Mouse (Mus musculus) adrenal gland, postnatal 36 days (tissue): ENCODE data around the gene Ogg1. TPM values are rescaled to one million over a fixed set of nuclear protein-coding genes. Genes with fewer than 3 reads are reported as not detected.

ENCODE experiments used
- DNase-seq, 2 experiments: peaks; one replicate each; pipeline ENCODE4 v3.0.0; 2021; ENCODE audit warnings: mixed read lengths in 1 of 2
- total RNA-seq, 2 experiments: library from RNA; stranded (reverse); gene quantifications; 2 replicates each; pipeline ENCODE4 v1.2.3; 2021

The Ogg1 gene
- total RNA-seq, 2 experiments from 2014 or later: 14.0 to 15.4 TPM

GRCm38 (mm10) chr6:113370194-113370929 lies 43.6 kb downstream of the Ogg1 start:
- DNase-seq: no peak

- DNase-seq: peak; percentile 19 to 22
These were observed 46.7 kb downstream of the Ogg1 start for GRCm38 (mm10) chr6:113373491-113373890.

- no peak for DNase-seq
These were observed 50.4 kb downstream of the Ogg1 start for GRCm38 (mm10) chr6:113377172-113377495.

GRCm38 (mm10) chr6:113377496-113378385 lies 51.0 kb downstream of the Ogg1 start, which contains the start of the genes Tada3 and Arpc4:
Gene Tada3 (minus strand): TSS chr6:113377883.
Gene Arpc4 (plus strand): TSS chr6:113378115.
- DNase-seq: peak; percentile 93 to 94

GRCm38 (mm10) chr6:113379246-113379645 lies 52.5 kb downstream of the Ogg1 start:
- no peak for DNase-seq

- DNase-seq: no peak
These were observed 53.7 kb downstream of the Ogg1 start for GRCm38 (mm10) chr6:113380480-113380879.

GRCm38 (mm10) chr6:113384351-113384927 lies 57.7 kb downstream of the Ogg1 start:
- DNase-seq: no peak

Other genes with a start within 250 kb of the Ogg1 start
- 10 to 100 TPM; 87.7 to 88.4 TPM for gene Setd5, start 249.6 kb upstream of the Ogg1 start, total RNA-seq
- gene Lhfpl4, start 131.6 kb upstream of the Ogg1 start, total RNA-seq: 1 to 10 TPM; 2.9 to 3.1 TPM
- gene Mtmr14, start 89.1 kb upstream of the Ogg1 start, total RNA-seq: 10 to 100 TPM; 19.7 to 30.1 TPM
- 1 to 10 TPM; 1.1 TPM for gene Cpne9, start 44.7 kb upstream of the Ogg1 start, total RNA-seq
- gene Brpf1, start 19.8 kb upstream of the Ogg1 start, total RNA-seq: 10 to 100 TPM; 25.2 to 27.2 TPM
- 10 to 100 TPM; 46.4 to 53.9 TPM for gene Camk1, start 17.0 kb downstream of the Ogg1 start, total RNA-seq
- gene Tada3, start 50.9 kb downstream of the Ogg1 start, total RNA-seq: 10 to 100 TPM; 36.3 to 43.8 TPM
- 100 to 1,000 TPM; 193 to 213 TPM for gene Arpc4, start 51.1 kb downstream of the Ogg1 start, total RNA-seq
- gene Ttll3, start 62.3 kb downstream of the Ogg1 start, total RNA-seq: 1 to 10 TPM; 2.2 to 3.6 TPM
- 1 to 10 TPM; 4.6 to 7.2 TPM for gene Rpusd3, start 92.4 kb downstream of the Ogg1 start, total RNA-seq
- 100 to 1,000 TPM; 344 to 362 TPM for gene Cidec, start 108.8 kb downstream of the Ogg1 start, total RNA-seq
- gene Jagn1, start 115.6 kb downstream of the Ogg1 start, total RNA-seq: 10 to 100 TPM; 45.0 to 50.6 TPM
- gene Il17re, start 131.5 kb downstream of the Ogg1 start, total RNA-seq: under 1 TPM; 0.50 to 0.76 TPM
- gene Il17rc, start 144.5 kb downstream of the Ogg1 start, total RNA-seq: 10 to 100 TPM; 18.1 to 19.5 TPM
- 10 to 100 TPM; 55.9 to 58.0 TPM for gene Creld1, start 156.3 kb downstream of the Ogg1 start, total RNA-seq
- gene Prrt3, start 175.0 kb downstream of the Ogg1 start, total RNA-seq: under 1 TPM; 0.17 to 0.26 TPM
- gene Emc3, start 204.7 kb downstream of the Ogg1 start, total RNA-seq: 100 to 1,000 TPM in 1 of 2 experiments, 10 to 100 TPM in 1; 96.2 to 122 TPM
- 1 to 10 TPM in 1 of 2 experiments, under 1 TPM in 1; 0.83 to 1.5 TPM for gene Fancd2, start 204.7 kb downstream of the Ogg1 start, total RNA-seq